Comparison of ENCODE assay signal across 15 mouse cellular contexts in genomic region chr2:62150830-62151229, GRCm38 (mm10).
DNase-seq lines count a peak whose midpoint lies in the region; ATAC-seq and TF ChIP-seq lines count a peak whose summit lies in the region.
"Had no signal": no experiment of that assay in that cellular context is flagged by ENCODE, and none has a peak within 500 bp of the region (broad histone marks: within the 10 kb centered on the region; RNA-seq: fewer than 3 reads in every experiment).

No protein-coding gene starts in this region.

- H3K4me1 ChIP-seq in heart, embryonic 13.5 days, result peaks cover 11% of the 10 kb centered on the region; the same call in 1 of the 2 replicates
- H3K4me1 ChIP-seq in forebrain, postnatal 0 days (ENCODE audit: insufficient read depth), result no peaks in the 10 kb centered on the region
- H3K4me1 ChIP-seq: hindbrain, embryonic 15.5 days; liver, embryonic 15.5 days had no signal

- H3K4me3 ChIP-seq in heart, embryonic 13.5 days, result no peak overlapping the region
- H3K4me3 ChIP-seq in forebrain, postnatal 0 days (ENCODE audit: low read depth, low read length), result no peak overlapping the region
- H3K4me3 ChIP-seq: hindbrain, embryonic 15.5 days; liver, embryonic 15.5 days had no signal

- peak overlapping the region; percentile 72 for H3K27ac ChIP-seq in heart, embryonic 13.5 days (replicated peaks)
- no peak overlapping the region for H3K27ac ChIP-seq in forebrain, postnatal 0 days (ENCODE audit: low read depth, low read length)
- H3K27ac ChIP-seq: hindbrain, embryonic 15.5 days; liver, embryonic 15.5 days had no signal

- no peaks in the 10 kb centered on the region for H3K27me3 ChIP-seq in heart, embryonic 13.5 days (replicated peaks)
- no peaks in the 10 kb centered on the region for H3K27me3 ChIP-seq in forebrain, postnatal 0 days (ENCODE audit: insufficient read depth, low read length)
- H3K27me3 ChIP-seq: CH12.LX; hindbrain, embryonic 15.5 days; liver, embryonic 15.5 days had no signal

- H3K4me2 ChIP-seq in heart, embryonic 13.5 days, result peak overlapping the region; percentile 22; the same call in 1 of the 2 replicates
- no peak overlapping the region for H3K4me2 ChIP-seq in forebrain, postnatal 0 days (ENCODE audit: low read depth)
- H3K4me2 ChIP-seq: hindbrain, embryonic 15.5 days; liver, embryonic 15.5 days had no signal

- no peak for TF ChIP-seq CTCF in forebrain, postnatal 0 days (IDR thresholded peaks at IDR 0.05; ENCODE audit: low read depth)

- ATAC-seq in heart, embryonic 13.5 days (ENCODE audit: extremely low read depth, insufficient number of reproducible peaks, low FRiP score, low TSS enrichment), result no peak
- ATAC-seq in forebrain, postnatal 0 days, result no peak

- H3K9me3 ChIP-seq in heart, embryonic 13.5 days, result no peaks in the 10 kb centered on the region
- no peaks in the 10 kb centered on the region for H3K9me3 ChIP-seq in forebrain, postnatal 0 days (ENCODE audit: low read length)
- H3K9me3 ChIP-seq: hindbrain, embryonic 15.5 days; liver, embryonic 15.5 days had no signal

- DNase-seq in heart, adult 9 months (ENCODE audit: low spot score in 2 of 2), result no peak
- peak; percentile 21 for DNase-seq in right cerebral cortex, adult 18-20 months
- DNase-seq in right cerebral cortex, postnatal 4 days, result no peak
- DNase-seq in forebrain, postnatal 0 days, result peak; percentile 27
- peak; percentile 45 for DNase-seq in telencephalon, adult 2 months (ENCODE audit: low read depth, low spot score)
- no peak for DNase-seq in liver
- DNase-seq: adrenal gland, postnatal 25 days; cerebellum, adult 8-10 months; kidney, adult 18-20 months; kidney, postnatal 36 days; lung, postnatal 4 days had no signal

- H3K9ac ChIP-seq in heart, embryonic 13.5 days, result no peak overlapping the region
- no peak overlapping the region for H3K9ac ChIP-seq in forebrain, postnatal 0 days
- H3K9ac ChIP-seq: hindbrain, embryonic 15.5 days; liver, embryonic 15.5 days had no signal

- H3K36me3 ChIP-seq in heart, embryonic 13.5 days, result no peaks in the 10 kb centered on the region
- H3K36me3 ChIP-seq in forebrain, postnatal 0 days (ENCODE audit: insufficient read depth), result no peaks in the 10 kb centered on the region
- H3K36me3 ChIP-seq: hindbrain, embryonic 15.5 days; liver, embryonic 15.5 days had no signal

- 33% methylated on average over 1 of the region's 1 CpGs for WGBS in heart, embryonic 13.5 days
- 35% methylated on average over 1 of the region's 1 CpGs for WGBS in forebrain, postnatal 0 days

Comparison
In these comparisons a context has a peak if more than half of its experiments do, and no peak if none do; other contexts are left out.
1. DNase-seq: peak in right cerebral cortex, adult 18-20 months (single experiment), forebrain, postnatal 0 days (single experiment) and telencephalon, adult 2 months (single experiment); none in heart, adult 9 months (0 of 2), right cerebral cortex, postnatal 4 days (single experiment) and liver (single experiment).